Mouse (Mus musculus): ENCODE measurements around the gene Sec23a. TPM values are rescaled to one million over a fixed set of nuclear protein-coding genes. Genes with fewer than 3 reads are reported as not detected.
A peak's percentile ranks its signal among the peaks of the same experiment; 100 is the strongest.

The Sec23a gene
- total and polyA plus RNA-seq, 3 experiments, result 12.3 to 24.7 (median 18.0) TPM

DNA sequence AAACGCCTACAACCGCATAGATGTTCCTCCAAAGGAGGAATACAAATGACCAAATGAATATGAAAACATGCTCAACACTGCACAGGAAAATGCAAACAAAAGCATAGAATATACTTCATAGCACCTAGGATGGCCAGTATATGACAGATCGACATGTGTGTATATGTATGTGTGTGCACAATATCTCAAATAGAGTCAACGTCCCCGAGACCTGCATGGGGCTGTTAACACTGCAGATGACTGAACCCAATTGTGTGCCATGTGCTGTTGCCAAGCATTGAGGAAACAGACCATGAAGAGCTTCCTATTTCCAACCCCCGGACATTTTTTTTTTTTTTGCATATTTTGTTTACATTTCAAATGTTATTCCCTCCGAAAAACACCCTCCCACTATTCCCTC lies 29.0 kb upstream of the Sec23a start:
- no peak for TF ChIP-seq ELF1 (IDR thresholded peaks at IDR 0.05; ENCODE audit: low read depth, low read length)
- 0 out of 2 replicates have a peak, but pooled peaks have one; percentile 1 for TF ChIP-seq SMC3 (IDR thresholded peaks at IDR 0.05; ENCODE audit: low read depth, low read length)
- TF ChIP-seq MYC (IDR thresholded peaks at IDR 0.05; ENCODE audit: low read depth, low read length), result peak; percentile 90
- TF ChIP-seq TBP (conservative IDR thresholded peaks at IDR 0.05; ENCODE audit: low read depth, low read length), result no peak
- TF ChIP-seq ZKSCAN1 (IDR thresholded peaks at IDR 0.05; ENCODE audit: borderline replicate concordance, low read depth, low read length), result no peak
- TF ChIP-seq ZNF384 (IDR thresholded peaks at IDR 0.05; ENCODE audit: low read depth, low read length), result peak; percentile 67
- TF ChIP-seq NRF1 (IDR thresholded peaks at IDR 0.05; ENCODE audit: low read depth, low read length), result no peak
- 0 out of 2 replicates have a peak, but pooled peaks have one; percentile 33 for TF ChIP-seq MAX (IDR thresholded peaks at IDR 0.05; ENCODE audit: low read length)
- no peak for TF ChIP-seq TCF12 (IDR thresholded peaks at IDR 0.05; ENCODE audit: low read depth, low read length)
- no peak overlapping the region for H3K4me2 ChIP-seq (ENCODE audit: insufficient read depth, low read depth, poor library complexity, severe bottlenecking)
- H3K79me2 ChIP-seq (replicated peaks; ENCODE audit: control insufficient read depth, extremely low read depth, insufficient read depth, poor library complexity, severe bottlenecking), result no peaks in the 10 kb centered on the region
- peaks cover 5 to 36% of the 10 kb centered on the region in 2 experiments; a peak in 3 of 4 replicates for H3K4me1 ChIP-seq (ENCODE audit: control insufficient read depth in 1 of 2, insufficient read depth in 2 of 2)
- peak; percentile 93 for DNase-seq (ENCODE audit: extremely low read depth)
- H3K4me3 ChIP-seq (replicated peaks in 1 of 3; ENCODE audit: low read depth in 2 of 3, low read length in 2 of 3, poor library complexity in 1 of 3), result no peak overlapping the region
- in situ Hi-C loops (cut with MboI; ENCODE audit: low pct_ligation_motif_present, low pct_unique_long_range_greater_than_20kb, low sequenced_read_pairs) (no loop called here), dilution Hi-C loops (cut with MboI; ENCODE audit: extremely low pct_ligation_motif_present, extremely low pct_unique_long_range_greater_than_20kb, low sequenced_read_pairs) (no loop called here)
- no peaks in the 10 kb centered on the region for H3K9me3 ChIP-seq (replicated peaks; ENCODE audit: low read length)
- no peaks in the 10 kb centered on the region for H3K27me3 ChIP-seq (replicated peaks)
- no peak overlapping the region for H3K9ac ChIP-seq (ENCODE audit: insufficient read depth, low read depth)
- peak overlapping the region; percentile 60 for H3K27ac ChIP-seq (ENCODE audit: insufficient read depth, low read depth)
- H3K36me3 ChIP-seq (replicated peaks in 1 of 2; ENCODE audit: control insufficient read depth in 1 of 2, insufficient read depth in 1 of 2, low read length in 1 of 2), result peaks cover 22 to 35% of the 10 kb centered on the region in 2 experiments

DNA sequence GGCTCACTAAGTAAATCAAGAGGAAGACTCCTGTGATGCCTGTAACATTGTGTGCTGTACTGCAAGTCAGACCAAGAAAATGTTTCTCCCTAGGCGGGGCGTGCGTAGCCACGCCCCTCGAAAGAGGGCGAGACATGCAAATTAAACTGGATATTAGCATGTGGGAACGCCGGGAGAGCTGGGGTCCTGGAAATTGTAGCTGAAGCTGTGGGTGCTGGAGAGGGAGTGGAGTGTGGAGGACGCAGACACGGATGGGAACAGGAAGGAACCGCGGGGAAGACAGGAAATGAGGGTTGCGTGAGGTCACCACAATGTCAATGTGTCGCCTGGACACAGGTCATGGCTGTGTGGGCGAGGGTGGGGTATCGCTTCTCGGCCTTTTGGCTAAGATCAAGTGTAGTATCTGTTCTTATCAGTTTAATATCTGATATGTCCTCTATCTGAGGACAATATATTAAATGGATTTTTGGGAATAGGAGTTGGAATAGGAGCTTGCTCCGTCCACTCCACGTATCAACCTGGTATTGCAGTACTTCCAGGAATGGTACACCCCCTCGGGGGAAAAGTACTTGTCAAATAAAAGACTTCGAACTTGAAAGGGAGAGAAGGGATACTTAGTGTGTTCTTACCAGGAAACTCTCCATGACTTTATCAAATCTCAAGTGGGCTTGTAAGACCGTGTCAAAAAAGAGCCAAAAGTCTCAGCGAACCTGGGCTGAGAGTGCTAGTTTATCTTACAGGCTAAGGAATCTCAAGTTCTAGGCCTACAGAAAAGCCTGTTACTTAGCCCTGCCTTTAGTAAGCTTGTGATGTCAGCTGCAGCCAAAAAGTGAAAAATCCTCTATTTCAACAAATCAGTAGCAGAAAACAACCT lies 28.4 kb upstream of the Sec23a start:
- Histone ChIP-seq H3K9ac (ENCODE audit: insufficient read depth, low read depth) (peak overlapping the region; percentile 8), H3K4me2 (ENCODE audit: insufficient read depth, low read depth, poor library complexity, severe bottlenecking) (peak overlapping the region; percentile 63; the same call in 1 of the 2 replicates), H3K27ac (ENCODE audit: insufficient read depth, low read depth) (peak overlapping the region; percentile 93), H3K27me3 (replicated peaks) (no peaks in the 10 kb centered on the region), H3K4me3 (replicated peaks in 1 of 3; ENCODE audit: low read depth in 2 of 3, low read length in 2 of 3, poor library complexity in 1 of 3) (peak overlapping the region in 2 of 3 experiments; percentile 24 to 28), H3K36me3 (replicated peaks in 1 of 2; ENCODE audit: control insufficient read depth in 1 of 2, insufficient read depth in 1 of 2, low read length in 1 of 2) (peaks cover 17 to 29% of the 10 kb centered on the region in 2 experiments), H3K9me3 (replicated peaks; ENCODE audit: low read length) (no peaks in the 10 kb centered on the region), H3K79me2 (replicated peaks; ENCODE audit: control insufficient read depth, extremely low read depth, insufficient read depth, poor library complexity, severe bottlenecking) (no peaks in the 10 kb centered on the region), H3K4me1 (ENCODE audit: control insufficient read depth in 1 of 2, insufficient read depth in 2 of 2) (peaks cover 5 to 36% of the 10 kb centered on the region in 2 experiments; a peak in 3 of 4 replicates)
- peak; percentile 99 for DNase-seq (ENCODE audit: extremely low read depth)
- dilution Hi-C loops (cut with MboI; ENCODE audit: extremely low pct_ligation_motif_present, extremely low pct_unique_long_range_greater_than_20kb, low sequenced_read_pairs), result no loop called here
- in situ Hi-C loops (cut with MboI; ENCODE audit: low pct_ligation_motif_present, low pct_unique_long_range_greater_than_20kb, low sequenced_read_pairs), result no loop called here
- TF ChIP-seq CHD2 (IDR thresholded peaks at IDR 0.05; ENCODE audit: low read length) (peak; percentile 89), ZC3H11A (IDR thresholded peaks at IDR 0.05; ENCODE audit: low read depth, low read length) (no peak; the same call in 1 of the 2 replicates), ZKSCAN1 (IDR thresholded peaks at IDR 0.05; ENCODE audit: borderline replicate concordance, low read depth, low read length) (no peak; the same call in 1 of the 2 replicates), CHD1 (IDR thresholded peaks at IDR 0.05; ENCODE audit: low read depth, low read length) (no peak), KAT2A (IDR thresholded peaks at IDR 0.05; ENCODE audit: insufficient replicate concordance, low read length) (0 out of 2 replicates have a peak, but pooled peaks have one; percentile 74), GABPA (IDR thresholded peaks at IDR 0.05; ENCODE audit: insufficient replicate concordance, low read depth, low read length) (no peak; the same call in 1 of the 2 replicates), TCF12 (IDR thresholded peaks at IDR 0.05; ENCODE audit: low read depth, low read length) (peak; percentile 89), USF1 (IDR thresholded peaks at IDR 0.05; ENCODE audit: low read depth, low read length) (no peak), MAX (IDR thresholded peaks at IDR 0.05; ENCODE audit: low read length) (no peak), ZMIZ1 (IDR thresholded peaks at IDR 0.05; ENCODE audit: low read depth, low read length) (peak; percentile 100), TBP (conservative IDR thresholded peaks at IDR 0.05; ENCODE audit: low read depth, low read length) (peak; percentile 99), RCOR1 (conservative IDR thresholded peaks at IDR 0.05; ENCODE audit: low read depth, low read length) (peak; percentile 99), MXI1 (IDR thresholded peaks at IDR 0.05; ENCODE audit: low read depth, low read length) (peak; percentile 72; the same call in 1 of the 2 replicates), RAD21 (IDR thresholded peaks at IDR 0.05; ENCODE audit: low read depth, low read length) (no peak), POLR2A (IDR thresholded peaks at IDR 0.05; ENCODE audit: low read depth, low read length) (peak; percentile 98), UBTF (IDR thresholded peaks at IDR 0.05; ENCODE audit: low read depth, low read length) (no peak; the same call in 1 of the 2 replicates), MAZ (IDR thresholded peaks at IDR 0.05; ENCODE audit: low read depth, low read length) (peak; percentile 98; the same call in 1 of the 2 replicates), CTCF (conservative IDR thresholded peaks at IDR 0.05 in 1 of 2, IDR thresholded peaks at IDR 0.05 in 1 of 2; ENCODE audit: low read depth in 2 of 2, low read length in 2 of 2) (no peak), SIN3A (IDR thresholded peaks at IDR 0.05; ENCODE audit: low read length) (peak; percentile 97), HCFC1 (IDR thresholded peaks at IDR 0.05; ENCODE audit: low read depth, low read length) (peak; percentile 82), E2F4 (IDR thresholded peaks at IDR 0.05; ENCODE audit: insufficient replicate concordance, low read depth, low read length) (0 out of 2 replicates have a peak, but pooled peaks have one; percentile 80), PAX5 (IDR thresholded peaks at IDR 0.05; ENCODE audit: low read length) (no peak), BHLHE40 (IDR thresholded peaks at IDR 0.05; ENCODE audit: low read depth, low read length) (0 out of 2 replicates have a peak, but pooled peaks have one; percentile 37), POLR2AphosphoS2 (IDR thresholded peaks at IDR 0.05; ENCODE audit: low read depth, low read length) (peak; percentile 100)

Measured in CH12.LX (cell line).